Mouse (Mus musculus): ENCODE measurements around the gene Dnajc1. TPM values are rescaled to one million over a fixed set of nuclear protein-coding genes. Genes with fewer than 3 reads are reported as not detected.

Gene Dnajc1
- polyA plus RNA-seq (2014; fragmentation: Illumina TruSeq; extraction: RNeasy Lipid Tissue Mini Kit (QIAGEN cat#74804); ENCODE audit: low replicate concordance), result 24.5 TPM

GRCm38 (mm10) chr2:18392331-18393021 lies at the start of gene Dnajc1:
Dnajc1 (minus strand) TSS chr2:18392830.

